Mouse (Mus musculus) heart, embryonic 13.5 days (tissue): ENCODE results near the gene Syna. TPM values are rescaled to one million over a fixed set of nuclear protein-coding genes. Genes with fewer than 3 reads are reported as not detected.

Source experiments
- ATAC-seq: fragments of 200-750 bp; cut with Nextera tagmentation; 2 replicates; pipeline ENCODE4 v1.8.0; 2017; ENCODE audit warnings: moderate TSS enrichment; ENCODE audit not compliant: insufficient number of reproducible peaks, low FRiP score, low TSS enrichment; ENCODE audit errors: extremely low read depth
- H3K27ac ChIP-seq: fragments of 300-500 bp; sonication (generic); replicated peaks from 2 replicates; pipeline ENCODE4 v1.5.1; 2015; ENCODE audit warnings: moderate library complexity, mild to moderate bottlenecking, inconsistent platforms
- H3K27me3 ChIP-seq: fragments of 300-500 bp; sonication (generic); replicated peaks from 2 replicates; pipeline ENCODE4 v1.6.1; 2015; ENCODE audit warnings: mild to moderate bottlenecking, inconsistent platforms
- H3K36me3 ChIP-seq: fragments of 300-500 bp; sonication (generic); 2 replicates; pipeline ENCODE4 v1.6.1; 2015; ENCODE audit warnings: mild to moderate bottlenecking, inconsistent platforms
- H3K4me1 ChIP-seq: fragments of 300-500 bp; sonication (generic); 2 replicates; pipeline ENCODE4 v1.6.1; 2015; ENCODE audit warnings: inconsistent platforms
- H3K4me2 ChIP-seq: fragments of 300-500 bp; sonication (generic); 2 replicates; pipeline ENCODE4 v1.6.1; 2015; ENCODE audit warnings: inconsistent platforms, mild to moderate bottlenecking, moderate library complexity
- H3K4me3 ChIP-seq: fragments of 300-500 bp; sonication (generic); 2 replicates; pipeline ENCODE4 v1.5.1; 2015; ENCODE audit warnings: moderate library complexity, mild to moderate bottlenecking, inconsistent platforms
- H3K9ac ChIP-seq: fragments of 300-500 bp; sonication (generic); 2 replicates; pipeline ENCODE4 v1.6.1; 2015; ENCODE audit warnings: inconsistent platforms, mild to moderate bottlenecking, moderate library complexity
- H3K9me3 ChIP-seq: fragments of 300-500 bp; sonication (generic); 2 replicates; pipeline ENCODE4 v1.6.1; 2016; ENCODE audit warnings: inconsistent platforms
- WGBS: fragments of 180-500 bp; shearing (Covaris S2); methylation state at CpG from one replicate; pipeline ENCODE4 v1.1.7; 2015; ENCODE audit warnings: mixed read lengths; 5-methylcytosine and 5-hydroxymethylcytosine counted together
- polyA plus RNA-seq: library from polyadenylated mRNA; unstranded; fragments of >200 nt; fragmentation: Nextera tagmentation; extraction: Ambion mirVana; gene quantifications from 2 replicates; pipeline ENCODE4 v1.2.1, GENCODE M21; 2015

The Syna gene
- polyA plus RNA-seq, 1 experiment from 2014 or later, result not detected

GRCm38 (mm10) chr5:134525971-134526711, 33.8 kb downstream of the Syna start:
- WGBS, result 90% methylated on average over 15 of the region's 15 CpGs
- Histone ChIP-seq H3K9ac (no peak overlapping the region), H3K4me3 (no peak overlapping the region), H3K4me1 (peaks cover 10% of the 10 kb centered on the region), H3K27me3 (no peaks in the 10 kb centered on the region), H3K4me2 (no peak overlapping the region), H3K9me3 (no peaks in the 10 kb centered on the region), H3K27ac (no peak overlapping the region), H3K36me3 (peaks cover 39% of the 10 kb centered on the region)
- no peak for ATAC-seq

DNA sequence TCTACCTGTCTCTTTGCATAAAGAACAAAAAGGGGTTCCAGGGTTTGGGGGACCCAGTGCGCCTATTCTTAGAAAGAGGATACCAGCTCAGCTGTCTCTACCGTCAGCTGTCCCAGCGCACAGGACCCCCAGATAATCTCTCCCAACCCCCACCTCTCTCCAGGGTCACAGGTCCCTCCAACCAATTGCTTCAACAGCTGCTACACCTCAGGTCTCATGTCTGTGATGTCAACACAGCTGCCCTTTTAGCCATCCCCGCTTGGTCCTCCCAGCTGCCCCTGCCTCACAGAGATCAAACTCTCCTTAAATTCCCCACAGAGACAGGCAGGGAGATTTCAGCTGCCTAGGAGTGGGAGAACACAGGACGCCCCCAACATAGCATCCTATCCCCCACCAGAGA, 36.2 kb downstream of the Syna start:
- no peak overlapping the region for H3K4me3 ChIP-seq
- 74% methylated on average over 5 of the region's 5 CpGs for WGBS
- H3K4me2 ChIP-seq, result no peak overlapping the region
- H3K36me3 ChIP-seq, result peaks cover 56% of the 10 kb centered on the region
- no peaks in the 10 kb centered on the region for H3K27me3 ChIP-seq
- peaks cover 8% of the 10 kb centered on the region for H3K4me1 ChIP-seq
- H3K9ac ChIP-seq, result no peak overlapping the region
- no peak overlapping the region for H3K27ac ChIP-seq
- H3K9me3 ChIP-seq, result no peaks in the 10 kb centered on the region
- no peak for ATAC-seq

DNA sequence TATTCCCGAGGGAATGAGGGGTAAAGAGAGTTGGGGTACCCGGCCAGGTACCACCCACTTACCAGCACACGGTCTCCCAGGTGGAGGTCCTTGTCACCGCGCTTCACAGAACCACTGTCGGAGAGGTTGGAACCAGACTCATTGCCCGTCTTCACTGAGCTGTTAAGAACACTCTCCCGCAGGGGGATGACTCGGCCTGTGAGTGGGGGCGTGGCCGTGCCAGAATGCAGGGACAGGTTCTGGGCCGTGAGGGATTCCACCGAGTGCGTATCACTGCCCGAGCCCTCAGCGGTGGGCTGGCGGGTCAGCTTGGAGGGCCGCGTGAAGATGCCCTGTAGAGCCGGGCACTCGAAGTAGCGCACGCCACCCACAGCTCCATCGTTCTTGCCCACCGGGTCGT, 37.4 kb downstream of the Syna start:
- H3K9me3 ChIP-seq, result no peaks in the 10 kb centered on the region
- H3K4me3 ChIP-seq, result no peak overlapping the region
- no peak overlapping the region for H3K27ac ChIP-seq
- 83% methylated on average over 26 of the region's 26 CpGs for WGBS
- H3K36me3 ChIP-seq, result peaks cover 66% of the 10 kb centered on the region
- no peak overlapping the region for H3K4me2 ChIP-seq
- no peak overlapping the region for H3K9ac ChIP-seq
- peaks cover 4% of the 10 kb centered on the region; the same call in 1 of the 2 replicates for H3K4me1 ChIP-seq
- no peak for ATAC-seq
- H3K27me3 ChIP-seq, result no peaks in the 10 kb centered on the region

GRCm38 (mm10) chr5:134521806-134522205, 38.2 kb downstream of the Syna start:
- Histone ChIP-seq H3K4me1 (peaks cover 4% of the 10 kb centered on the region; the same call in 1 of the 2 replicates), H3K9me3 (no peaks in the 10 kb centered on the region), H3K9ac (no peak overlapping the region), H3K36me3 (peaks cover 73% of the 10 kb centered on the region), H3K4me2 (no peak overlapping the region), H3K4me3 (no peak overlapping the region), H3K27ac (no peak overlapping the region), H3K27me3 (no peaks in the 10 kb centered on the region)
- 53% methylated on average over 7 of the region's 7 CpGs for WGBS
- no peak for ATAC-seq

DNA sequence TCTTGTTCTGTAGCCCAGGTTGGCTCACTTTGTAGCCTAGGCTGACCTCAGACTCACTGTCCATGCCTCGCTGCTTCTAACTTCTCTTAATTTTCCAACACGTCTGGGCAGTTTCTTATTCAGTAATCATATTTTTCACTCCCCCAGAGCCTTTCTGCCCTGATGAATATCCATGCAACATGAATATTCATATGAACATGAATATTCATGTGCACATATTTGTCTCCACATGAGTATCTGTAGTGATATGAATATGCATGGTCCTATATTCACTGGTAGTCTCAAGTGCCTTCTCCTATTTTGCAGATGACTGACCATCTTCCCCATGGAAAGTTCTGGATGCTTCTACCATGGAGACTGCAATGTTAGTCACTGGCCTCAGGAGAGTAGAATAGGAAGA, 38.8 kb downstream of the Syna start:
- Histone ChIP-seq H3K4me1 (peaks cover 4% of the 10 kb centered on the region; the same call in 1 of the 2 replicates), H3K36me3 (peaks cover 73% of the 10 kb centered on the region), H3K9ac (no peak overlapping the region), H3K4me3 (no peak overlapping the region), H3K4me2 (no peak overlapping the region), H3K27ac (no peak overlapping the region), H3K9me3 (0 out of 2 replicates have a peak, but pooled peaks cover 6% of the 10 kb centered on the region), H3K27me3 (no peaks in the 10 kb centered on the region)
- ATAC-seq, result no peak
- WGBS, result 83% methylated on average over 2 of the region's 2 CpGs

DNA sequence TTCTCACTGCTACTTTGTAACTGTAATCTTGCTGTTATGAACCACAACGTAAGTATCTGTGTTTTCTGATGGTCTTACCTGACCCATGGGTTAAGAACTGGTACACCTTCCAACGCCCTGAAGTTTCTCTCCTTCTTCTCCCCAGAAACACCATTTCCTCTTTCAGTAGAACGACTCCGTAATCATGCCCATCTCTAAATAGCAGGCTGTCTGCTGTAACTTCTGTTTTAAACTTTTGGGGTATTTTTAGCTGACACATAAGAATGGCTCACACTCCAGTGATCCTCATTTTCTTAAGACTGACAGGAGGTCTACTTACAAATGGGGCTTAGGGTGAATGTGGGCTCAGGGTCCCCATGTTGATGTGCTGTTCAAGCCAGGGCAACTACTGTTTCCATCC, 39.9 kb downstream of the Syna start:
- no peak for ATAC-seq
- no peaks in the 10 kb centered on the region for H3K27me3 ChIP-seq
- no peak overlapping the region for H3K4me2 ChIP-seq
- 0 out of 2 replicates have a peak, but pooled peaks cover 8% of the 10 kb centered on the region for H3K9me3 ChIP-seq
- no peak overlapping the region for H3K9ac ChIP-seq
- H3K27ac ChIP-seq, result no peak overlapping the region
- WGBS, result 78% methylated on average over 4 of the region's 4 CpGs
- H3K4me3 ChIP-seq, result no peak overlapping the region
- H3K4me1 ChIP-seq, result peaks cover 4% of the 10 kb centered on the region; the same call in 1 of the 2 replicates
- H3K36me3 ChIP-seq, result peaks cover 77% of the 10 kb centered on the region

DNA sequence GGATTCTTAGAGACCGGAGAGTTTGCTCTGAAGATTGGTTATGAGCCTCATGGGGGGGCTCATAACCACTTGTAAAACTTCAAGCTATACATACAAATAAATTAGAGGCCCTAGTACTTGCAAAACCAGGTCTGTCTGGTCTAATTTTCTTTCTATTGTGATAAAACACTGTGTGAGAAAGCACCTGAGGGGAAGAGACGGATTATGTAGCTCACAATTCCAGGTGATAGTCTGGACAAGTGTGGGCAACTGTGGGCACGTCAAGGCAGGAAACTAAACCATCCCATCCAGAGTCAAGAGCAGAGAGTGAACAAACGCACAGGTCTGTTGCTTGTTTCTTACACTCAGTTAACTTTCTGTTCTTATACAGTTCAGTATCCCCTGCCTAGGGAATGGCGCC, 40.5 kb downstream of the Syna start:
- WGBS, result 86% methylated on average over 5 of the region's 5 CpGs
- peaks cover 80% of the 10 kb centered on the region for H3K36me3 ChIP-seq
- no peak for ATAC-seq

DNA sequence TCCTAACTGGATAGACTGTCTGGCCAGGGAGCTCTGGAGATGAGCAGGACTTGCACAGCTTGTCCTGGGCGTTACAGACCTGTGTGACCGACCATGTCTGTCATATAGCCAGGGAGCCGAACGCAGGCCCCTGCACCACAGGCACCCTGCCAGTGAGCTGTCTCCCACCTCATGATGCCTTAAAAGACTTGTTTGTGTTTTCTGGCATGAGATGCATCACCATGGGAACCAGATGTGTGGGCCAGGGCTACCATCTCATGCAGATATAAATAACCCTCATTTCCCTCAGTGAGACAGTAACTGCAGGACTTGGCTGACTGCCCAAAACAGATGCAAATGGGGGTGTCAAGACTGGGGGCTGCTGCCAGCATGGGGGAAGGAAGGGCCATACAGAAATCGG, 47.9 kb downstream of the Syna start:
- Histone ChIP-seq H3K9ac (peak overlapping the region; percentile 24; the same call in 1 of the 2 replicates), H3K4me2 (no peak overlapping the region), H3K36me3 (peaks cover 86% of the 10 kb centered on the region), H3K27me3 (no peaks in the 10 kb centered on the region), H3K9me3 (0 out of 2 replicates have a peak, but pooled peaks cover 8% of the 10 kb centered on the region), H3K27ac (no peak overlapping the region), H3K4me1 (peaks cover 10% of the 10 kb centered on the region), H3K4me3 (no peak overlapping the region)
- WGBS, result 52% methylated on average over 5 of the region's 5 CpGs
- no peak for ATAC-seq

More for the DNA sequence above, 40.5 kb downstream of the Syna start:
- Histone ChIP-seq H3K27ac (no peak overlapping the region), H3K9ac (no peak overlapping the region), H3K4me2 (no peak overlapping the region), H3K9me3 (0 out of 2 replicates have a peak, but pooled peaks cover 8% of the 10 kb centered on the region), H3K4me3 (no peak overlapping the region), H3K4me1 (peaks cover 4% of the 10 kb centered on the region; the same call in 1 of the 2 replicates), H3K27me3 (no peaks in the 10 kb centered on the region)

GRCm38 (mm10) chr5:134510266-134510665, 49.7 kb downstream of the Syna start:
- Histone ChIP-seq H3K4me3 (no peak overlapping the region), H3K4me2 (no peak overlapping the region), H3K9ac (no peak overlapping the region), H3K36me3 (peaks cover 72% of the 10 kb centered on the region), H3K9me3 (no peaks in the 10 kb centered on the region), H3K27ac (no peak overlapping the region), H3K4me1 (peaks cover 10% of the 10 kb centered on the region), H3K27me3 (no peaks in the 10 kb centered on the region)
- WGBS, result 82% methylated on average over 5 of the region's 5 CpGs
- ATAC-seq, result no peak

DNA sequence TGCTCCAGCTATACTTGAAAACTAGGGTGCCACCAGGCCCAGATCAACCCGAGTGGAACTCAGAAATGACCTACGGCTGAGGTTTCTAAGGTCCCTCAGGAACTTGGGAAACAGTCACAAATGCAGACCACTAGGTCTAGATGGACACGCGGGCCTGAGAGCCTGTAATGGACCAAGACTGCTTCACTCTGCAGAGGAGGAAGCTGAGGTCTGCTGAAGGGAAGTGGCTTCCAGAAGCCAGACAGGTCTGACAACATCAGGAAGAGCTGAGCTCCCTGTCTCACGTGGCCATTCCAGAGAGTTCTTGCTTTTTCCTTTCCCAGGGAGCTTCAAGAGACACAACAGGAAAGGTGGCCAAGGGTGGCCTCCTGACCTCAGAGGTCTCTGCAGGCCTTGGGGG, 51.0 kb downstream of the Syna start:
- Histone ChIP-seq H3K4me2 (no peak overlapping the region), H3K9ac (no peak overlapping the region), H3K4me3 (no peak overlapping the region), H3K9me3 (no peaks in the 10 kb centered on the region), H3K4me1 (peaks cover 10% of the 10 kb centered on the region), H3K36me3 (peaks cover 61% of the 10 kb centered on the region), H3K27ac (no peak overlapping the region), H3K27me3 (no peaks in the 10 kb centered on the region)
- WGBS, result 75% methylated on average over 5 of the region's 5 CpGs
- no peak for ATAC-seq
